Mouse (Mus musculus): ENCODE data around the gene Tjp2.
"Not testable (repeated sequence)": the region's sequence is repeated elsewhere in the genome, so short reads cannot be mapped to it uniquely, and the experiment has no call there.

Tjp2 gene

DNA sequence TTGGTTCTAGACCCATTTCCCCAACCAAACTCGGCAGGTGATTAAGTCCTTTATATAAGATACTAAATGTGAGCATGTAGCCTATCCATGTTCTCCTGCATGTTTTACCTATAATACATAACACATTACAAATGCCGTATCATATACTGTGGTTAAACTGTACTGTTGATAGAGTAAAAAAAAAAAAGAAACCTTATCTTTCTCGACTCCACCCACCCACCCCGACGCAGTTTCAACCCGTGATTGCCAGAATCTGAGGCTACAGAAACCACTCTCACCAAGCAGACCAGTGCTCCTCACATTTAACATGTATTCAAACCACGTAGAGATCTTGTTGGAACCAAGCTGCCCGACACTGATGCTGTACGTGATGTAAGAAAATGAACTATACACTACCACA lies 102.2 kb downstream of the Tjp2 start:
- no peak for DNase-seq

DNA sequence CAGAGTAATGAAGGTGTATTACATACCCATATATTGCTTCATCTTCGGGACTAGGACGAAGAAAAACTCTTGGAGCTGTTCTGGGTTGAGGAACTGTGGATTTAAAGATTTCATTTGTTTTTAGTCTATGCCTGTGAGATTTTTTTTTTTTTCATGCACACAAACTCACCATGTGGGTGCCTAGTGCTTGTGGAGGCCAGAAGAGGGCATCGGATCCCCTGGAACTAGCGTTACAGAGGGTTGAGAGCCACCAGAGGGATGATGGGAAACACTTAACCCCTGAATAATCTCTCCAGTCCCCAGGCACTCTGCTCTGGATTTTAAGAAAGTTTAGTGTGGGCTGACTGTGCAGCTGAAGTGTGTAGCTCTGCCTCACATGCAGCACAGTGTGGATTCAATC lies 104.0 kb downstream of the Tjp2 start:
- DNase-seq, result no peak

DNA sequence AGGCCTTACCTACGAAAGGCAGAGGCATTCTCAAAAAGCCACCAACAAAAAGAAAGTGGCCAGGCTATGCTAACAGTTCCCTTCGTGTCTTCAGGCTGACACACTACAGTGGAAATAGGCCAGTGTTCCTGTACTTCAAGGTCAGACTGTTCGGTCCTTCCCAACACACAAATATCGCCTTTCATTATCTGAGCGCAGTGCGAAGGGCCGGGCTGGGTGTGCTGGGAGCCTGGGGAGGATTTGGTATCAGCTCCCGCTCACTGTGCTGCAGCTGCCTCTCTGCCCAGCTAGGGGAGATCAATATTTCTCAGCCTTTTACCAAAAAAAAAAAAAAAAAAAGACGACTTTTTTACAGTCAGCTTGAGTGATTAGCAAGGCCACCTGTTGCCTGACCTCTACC lies 106.1 kb downstream of the Tjp2 start:
- DNase-seq, result no peak

DNA sequence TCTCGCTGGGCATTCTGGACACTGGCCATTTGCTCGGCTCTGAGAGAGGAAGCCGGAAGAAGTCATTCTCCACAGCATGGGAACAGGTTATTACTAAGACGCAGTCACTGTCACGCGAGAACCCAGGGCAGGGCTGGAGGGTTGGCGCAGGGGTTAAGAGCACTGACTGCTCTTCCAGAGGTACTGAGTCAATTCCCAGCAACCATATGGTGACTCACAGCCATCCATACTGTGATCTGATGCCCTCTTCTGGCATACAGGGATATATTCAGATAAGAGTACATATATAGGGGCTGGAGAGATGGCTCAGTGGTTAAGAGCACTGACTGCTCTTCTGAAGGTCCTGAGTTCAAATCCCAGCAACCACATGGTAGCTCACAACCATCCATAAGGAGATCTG lies 113.2 kb downstream of the Tjp2 start:
- DNase-seq, result no peak

DNA sequence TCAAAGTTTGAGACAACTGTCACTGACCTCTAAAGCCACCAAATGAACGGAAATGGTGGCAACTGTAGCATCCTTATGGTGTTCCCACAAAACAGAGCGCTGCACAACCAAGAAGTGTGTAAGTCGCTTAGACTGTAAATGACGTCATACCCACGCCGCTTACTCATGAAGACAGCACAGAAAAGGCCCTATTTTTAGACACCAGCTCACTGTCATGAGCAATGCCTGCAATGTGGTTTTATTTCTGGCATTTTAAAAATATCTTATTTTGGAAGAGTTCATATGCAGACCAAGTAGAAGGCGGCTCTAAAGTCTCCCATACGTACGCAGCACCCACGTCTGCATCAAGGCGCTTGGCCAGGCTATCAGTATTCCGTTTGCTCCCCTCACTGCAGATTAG lies 117.1 kb downstream of the Tjp2 start:
- no peak for DNase-seq

DNA sequence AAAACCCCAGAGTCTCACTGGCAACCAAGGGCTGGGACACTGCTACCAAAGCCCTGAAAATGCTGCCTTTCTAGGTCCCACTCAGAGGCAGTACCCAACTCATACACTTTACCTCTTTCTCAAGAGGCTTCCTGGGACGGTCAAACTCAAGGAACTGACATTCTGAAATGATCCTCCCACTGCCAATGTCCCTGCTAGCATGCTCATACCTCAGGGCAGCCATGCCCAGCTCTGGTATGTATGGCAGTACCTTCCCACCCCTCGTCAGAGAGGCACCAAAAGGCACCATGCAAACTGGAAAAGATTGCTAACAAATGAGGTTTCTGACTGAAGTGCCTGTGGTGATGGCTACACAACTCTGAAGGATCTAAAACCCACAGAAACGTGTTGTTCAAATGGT lies 121.0 kb downstream of the Tjp2 start:
- no peak for DNase-seq

DNA sequence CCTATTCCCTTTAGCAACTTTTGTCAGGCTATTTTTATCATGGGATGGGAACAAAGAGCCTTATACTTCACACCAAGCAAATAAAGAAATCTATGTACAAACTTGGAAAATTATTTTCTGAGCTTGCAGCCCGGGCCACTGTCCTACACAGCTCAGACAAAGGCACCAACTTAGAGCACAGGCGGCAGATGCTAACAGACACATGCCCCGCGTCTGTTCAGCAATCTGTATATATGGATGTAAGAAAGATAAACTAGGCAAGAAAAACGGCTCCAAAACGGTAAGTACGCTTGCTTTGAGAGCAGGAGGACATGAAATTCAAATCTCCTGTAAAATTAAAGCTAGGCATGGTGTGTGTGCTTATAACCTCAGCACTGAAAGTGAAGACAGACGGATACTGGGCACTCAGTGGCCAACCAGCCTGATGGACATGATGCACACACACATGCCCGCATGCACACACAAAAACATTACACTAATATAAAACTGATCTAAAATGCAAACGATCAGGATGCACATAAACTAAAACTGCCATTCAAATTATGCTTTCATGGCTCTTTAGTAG lies 122.2 kb downstream of the Tjp2 start:
- DNase-seq, result no peak

DNA sequence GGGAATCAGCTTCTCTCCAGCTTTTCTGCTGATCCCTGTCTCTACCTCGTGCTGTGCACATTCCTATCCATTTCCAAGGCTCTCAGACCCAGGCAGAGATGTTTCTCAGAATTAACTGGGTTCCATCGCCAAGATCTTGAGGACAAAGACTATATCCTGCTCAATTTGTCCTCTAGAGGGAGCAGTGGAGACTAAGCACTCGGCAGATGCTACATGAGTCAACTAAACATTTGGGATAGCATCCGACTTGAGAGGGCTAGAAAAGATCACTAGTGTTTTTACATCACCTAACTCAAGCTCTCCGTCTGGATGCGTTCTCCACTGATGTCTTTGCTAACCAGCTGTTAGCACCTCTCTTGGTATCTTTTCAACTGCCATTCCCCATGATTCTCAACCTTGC lies 123.6 kb downstream of the Tjp2 start:
- no peak for DNase-seq

DNA sequence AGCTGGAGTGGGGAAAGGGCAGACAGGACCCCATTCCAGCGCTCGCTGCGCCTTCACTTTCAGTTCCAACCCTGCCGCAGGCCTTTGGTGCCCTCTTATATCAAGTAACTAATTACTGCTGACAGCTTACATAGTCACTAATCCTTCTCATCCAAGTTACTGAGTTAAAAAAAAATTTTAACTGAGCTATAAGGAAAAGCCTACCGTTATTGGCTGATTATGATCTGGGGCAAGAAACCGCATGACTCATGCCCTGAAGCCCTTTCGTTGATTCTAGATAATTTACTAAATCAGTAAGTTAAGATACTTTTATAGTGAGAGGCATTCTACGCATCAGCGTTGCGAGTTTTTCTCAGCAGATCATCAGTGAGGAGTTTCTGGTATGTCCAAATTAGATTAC lies 126.1 kb downstream of the Tjp2 start:
- no peak for DNase-seq

DNA sequence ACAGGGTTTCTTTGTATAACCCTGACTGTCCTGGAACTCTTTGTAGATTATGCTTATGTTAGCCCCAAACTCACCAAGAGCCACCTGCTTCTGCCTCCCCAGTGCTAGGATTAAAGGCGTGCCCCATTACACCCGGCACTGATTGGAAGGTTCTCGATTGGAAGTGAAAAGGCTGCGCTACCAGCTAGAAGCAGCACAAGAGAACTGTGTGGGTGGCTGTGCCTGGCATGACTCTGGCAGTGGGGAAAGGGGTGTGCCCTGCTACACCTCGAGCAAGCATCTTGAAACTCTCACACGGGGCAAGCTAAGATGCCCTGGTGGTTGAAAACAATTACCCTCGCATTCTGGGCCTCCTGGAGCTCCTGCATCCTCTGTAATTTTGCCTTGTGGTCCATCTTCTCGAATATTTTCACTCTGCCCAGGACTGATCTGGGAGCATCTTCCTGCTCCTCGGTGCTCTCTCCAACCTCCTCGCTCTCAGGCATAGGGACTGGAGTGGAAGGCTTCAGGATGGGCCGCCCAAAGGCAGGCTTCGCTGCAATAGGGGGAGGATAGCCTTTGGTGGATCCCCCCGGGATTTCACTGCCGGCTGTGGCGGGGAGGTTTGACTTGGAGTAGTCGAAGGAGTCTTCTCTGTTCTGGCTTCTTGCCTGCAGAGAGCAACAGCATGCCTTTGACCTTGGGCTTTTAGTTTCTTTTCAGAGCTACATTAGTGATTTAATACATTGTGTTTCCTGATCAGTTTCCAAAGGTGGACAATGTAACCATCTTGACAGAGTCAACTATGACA lies 127.0 kb downstream of the Tjp2 start:
- no peak for DNase-seq

DNA sequence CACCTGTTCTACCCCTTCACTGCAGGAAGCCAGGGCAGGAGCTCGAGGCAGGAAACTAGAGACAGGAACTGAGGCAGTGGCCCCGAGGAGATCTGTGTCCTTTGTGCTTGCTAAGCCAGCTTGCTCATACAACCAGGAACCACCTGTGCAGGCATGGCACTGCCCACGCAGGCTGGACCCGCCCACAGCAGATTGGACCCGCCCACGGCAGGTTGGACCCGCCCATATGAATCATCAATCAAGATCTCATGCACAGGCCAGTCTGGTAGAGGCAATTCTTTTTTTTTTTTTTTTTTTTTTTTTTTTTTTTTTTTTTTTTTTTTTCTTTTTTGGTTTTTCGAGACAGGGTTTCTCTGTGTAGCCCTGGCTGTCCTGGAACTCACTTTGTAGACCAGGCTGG lies 132.8 kb downstream of the Tjp2 start:
- not testable (repeated sequence) for DNase-seq

DNA sequence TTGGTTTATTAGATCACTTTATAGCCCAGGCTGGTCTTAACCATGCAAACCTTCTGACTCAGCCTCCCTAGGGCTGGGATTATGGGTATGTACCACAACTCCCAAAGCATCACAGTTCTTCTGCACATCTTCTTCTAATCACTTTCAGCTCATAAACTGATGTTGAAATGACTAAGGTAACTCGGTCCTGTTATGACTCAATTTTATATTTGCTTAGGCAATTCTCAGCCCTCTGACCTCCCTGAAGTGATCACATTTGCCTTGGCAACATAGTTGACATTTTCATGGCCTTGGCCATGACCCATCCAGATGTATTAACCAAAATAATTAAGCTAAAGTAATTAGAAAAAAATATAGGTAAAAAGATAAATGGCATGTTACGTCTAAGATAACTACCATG lies 134.5 kb downstream of the Tjp2 start:
- DNase-seq, result no peak

DNA sequence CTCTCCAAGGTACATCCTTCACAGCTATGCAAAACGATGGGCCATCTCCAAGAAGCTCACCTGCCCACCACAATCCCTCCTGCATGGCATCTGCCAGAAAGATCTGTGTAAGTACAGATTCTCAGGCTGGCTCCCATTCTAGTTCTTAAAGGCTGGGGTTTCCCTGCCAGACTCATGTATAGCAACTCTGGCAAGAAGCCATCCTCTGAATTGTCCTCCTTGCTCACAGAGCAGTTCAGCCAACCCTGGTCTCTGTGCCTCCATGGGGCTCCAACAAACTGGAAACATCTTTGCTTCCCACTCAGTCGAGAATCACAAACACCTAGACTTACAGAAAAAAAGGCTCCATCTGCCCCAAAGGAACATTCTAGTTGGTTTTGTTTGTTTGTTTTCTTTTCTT lies 139.5 kb downstream of the Tjp2 start:
- DNase-seq, result no peak

DNA sequence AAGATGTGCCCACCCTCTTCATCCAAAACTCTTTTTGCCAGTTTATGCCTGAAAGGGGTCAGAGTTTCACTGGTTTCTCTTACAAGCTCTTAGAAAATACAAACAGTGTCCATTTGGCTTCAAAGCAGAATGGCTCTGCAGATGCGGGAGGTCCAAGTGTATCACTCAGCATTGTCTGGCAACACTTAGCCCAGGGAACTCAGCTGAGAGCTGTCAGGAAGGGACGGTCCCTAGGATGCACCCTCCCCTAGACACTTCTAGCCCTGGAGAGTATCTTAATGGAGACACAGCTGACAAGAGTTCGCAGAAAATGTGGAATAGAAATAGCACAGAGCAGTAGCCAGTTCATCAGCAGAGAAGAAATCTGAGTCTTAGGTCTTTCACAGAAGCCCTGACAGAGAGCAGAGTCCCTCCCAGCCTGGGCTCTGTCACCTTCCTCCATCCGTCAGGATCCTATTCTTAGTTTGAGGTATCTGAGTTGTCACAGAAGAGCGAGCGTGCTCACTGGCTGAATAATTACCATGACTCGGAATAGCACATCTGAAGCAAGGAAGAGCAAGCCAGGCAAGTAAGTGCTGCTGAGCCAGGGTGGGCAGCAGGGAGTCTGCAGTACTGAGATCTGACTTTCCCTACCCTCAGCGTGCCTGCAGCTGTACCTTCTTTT lies 144.3 kb downstream of the Tjp2 start:
- DNase-seq, result no peak

DNA sequence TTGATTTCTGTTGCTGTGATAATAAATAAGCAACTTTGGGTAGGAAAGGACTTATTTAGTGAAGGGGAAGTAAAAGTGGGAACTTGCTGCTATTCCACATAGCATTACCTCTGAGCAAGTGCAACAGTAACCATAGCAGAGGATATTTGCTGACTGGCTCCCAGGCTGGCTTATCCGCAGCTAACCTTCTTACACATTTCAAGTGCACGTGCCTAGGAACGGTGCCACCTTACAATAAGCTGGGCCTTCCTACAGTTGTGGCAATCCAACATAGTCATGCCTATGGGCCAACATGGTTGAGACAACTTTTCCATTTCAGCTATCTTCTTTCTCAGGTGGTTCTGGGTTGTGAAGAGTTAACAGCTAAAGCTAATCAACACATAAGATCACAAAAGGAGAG lies 147.2 kb downstream of the Tjp2 start:
- no peak for DNase-seq

DNA sequence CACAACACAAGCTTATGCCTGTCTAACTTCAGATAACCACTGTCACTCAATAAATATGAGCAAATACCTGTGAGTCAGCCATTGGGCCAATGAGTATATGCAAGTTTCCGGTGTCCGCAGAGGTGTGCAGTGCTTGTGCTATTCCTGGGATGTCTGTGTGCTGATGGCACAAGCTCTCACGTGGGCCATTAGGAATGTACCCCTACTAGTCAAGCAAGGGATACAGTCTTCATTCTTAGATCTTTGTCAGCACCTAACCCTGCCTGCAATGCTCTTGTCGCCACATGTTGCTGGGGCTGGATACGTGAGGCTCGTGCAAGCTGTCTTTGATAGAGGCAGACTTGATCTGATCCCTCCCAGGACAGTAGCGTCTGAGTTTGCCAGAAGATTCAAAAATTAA lies 148.3 kb downstream of the Tjp2 start:
- no peak for DNase-seq

DNA sequence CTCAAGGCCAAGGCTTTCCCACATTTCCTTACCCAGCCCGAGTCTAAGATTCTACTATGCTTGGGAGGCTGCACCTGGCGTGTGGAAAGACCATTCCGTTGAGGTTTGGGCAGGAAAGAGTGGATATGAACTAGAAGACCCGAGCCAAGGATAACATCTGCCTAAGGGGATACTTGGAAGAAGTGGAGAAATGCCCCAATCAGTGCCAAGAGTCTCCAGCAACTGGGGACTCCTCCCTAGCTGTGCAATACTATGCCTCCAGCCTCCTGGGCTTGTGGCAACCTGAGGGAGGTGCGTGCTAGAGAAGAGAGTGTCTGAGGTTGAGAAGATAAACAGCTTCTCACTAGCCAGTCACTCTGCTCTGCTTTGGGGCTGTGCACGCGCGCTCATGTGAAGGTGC lies 148.9 kb downstream of the Tjp2 start:
- DNase-seq, result no peak

DNA sequence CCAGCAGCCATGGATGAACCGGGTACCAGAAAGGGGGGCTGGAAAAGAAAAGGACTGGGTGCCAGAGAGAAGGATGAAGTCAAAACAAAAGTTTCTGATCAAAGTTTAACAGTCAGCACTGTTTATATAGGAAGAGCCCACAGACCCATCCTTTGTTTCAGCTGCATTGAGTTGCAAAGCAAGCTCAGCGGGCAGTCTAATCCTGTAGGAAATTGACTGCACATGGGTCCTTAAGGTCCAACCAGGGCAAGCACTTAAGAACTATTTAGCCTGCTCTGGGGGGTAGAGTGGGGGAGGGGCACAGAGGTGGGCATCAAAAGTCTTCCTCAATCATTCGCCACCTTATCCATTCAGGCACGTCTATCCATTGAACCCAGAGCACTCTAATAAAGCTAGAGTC lies 151.7 kb downstream of the Tjp2 start:
- DNase-seq, result no peak

DNA sequence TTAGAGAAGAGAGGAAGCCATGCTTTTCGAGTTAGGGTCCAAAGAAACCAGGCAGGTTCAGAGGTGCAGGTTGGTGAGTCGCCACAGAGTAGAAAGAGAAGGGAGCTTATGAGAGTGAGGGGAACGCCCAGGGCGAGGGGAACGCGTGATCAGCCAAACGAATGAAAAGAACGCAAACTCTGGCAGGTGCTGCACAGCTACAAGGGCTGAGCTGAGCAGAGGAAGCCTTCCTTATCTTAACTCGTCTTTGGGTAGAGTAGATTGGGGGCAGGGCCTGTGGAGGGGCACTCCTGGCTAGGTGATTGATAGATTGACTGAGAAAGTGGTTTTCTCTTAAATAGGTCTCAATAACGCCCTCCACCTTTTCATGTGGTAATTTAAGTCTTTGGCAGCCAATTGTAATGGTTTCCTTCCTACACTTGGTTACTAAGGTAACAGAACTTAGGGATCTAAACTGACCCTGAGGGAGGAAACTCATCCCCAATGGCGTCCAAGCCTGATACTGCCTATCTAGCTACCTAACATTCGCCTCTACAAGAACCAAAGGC lies 160.4 kb downstream of the Tjp2 start:
- no peak for DNase-seq

DNA sequence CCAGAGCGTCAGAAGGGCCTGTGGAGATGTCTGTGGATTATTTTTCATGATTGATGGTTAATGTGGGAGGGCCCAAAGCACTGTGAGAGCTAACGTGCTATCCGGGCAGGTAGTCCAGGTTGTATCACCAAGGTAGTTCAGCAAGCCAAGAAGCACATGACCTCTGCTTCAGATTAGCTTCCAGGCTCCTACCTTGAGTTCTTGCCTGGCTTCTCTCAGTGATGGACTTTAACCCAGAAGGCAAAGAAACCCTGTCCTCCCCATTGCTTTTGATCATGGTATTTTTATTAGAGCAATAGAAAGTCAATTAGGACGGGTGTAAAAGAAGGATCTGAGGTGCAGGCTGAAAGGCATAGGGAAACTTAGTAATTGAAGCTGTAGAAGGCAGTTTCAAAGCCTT lies 161.2 kb downstream of the Tjp2 start:
- DNase-seq, result no peak

DNA sequence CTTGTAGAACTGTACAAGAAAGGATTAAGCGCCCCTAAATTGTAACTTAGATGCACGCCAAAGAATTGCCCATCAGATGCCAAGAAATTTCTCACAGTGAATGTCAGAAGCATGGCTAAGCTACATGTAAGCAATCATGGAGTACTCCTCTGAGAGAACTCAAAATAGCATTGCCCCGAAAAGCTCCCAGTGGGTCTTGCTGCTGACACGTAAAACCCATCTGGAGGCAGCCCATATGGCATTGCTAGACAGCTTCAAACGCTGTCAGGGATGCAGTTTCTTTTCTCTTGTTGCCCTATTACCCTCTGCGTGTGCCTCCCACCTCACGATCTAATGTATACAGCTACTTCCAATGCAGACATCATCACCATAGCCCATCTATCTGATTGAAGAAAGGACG lies 166.0 kb downstream of the Tjp2 start:
- no peak for DNase-seq

DNA sequence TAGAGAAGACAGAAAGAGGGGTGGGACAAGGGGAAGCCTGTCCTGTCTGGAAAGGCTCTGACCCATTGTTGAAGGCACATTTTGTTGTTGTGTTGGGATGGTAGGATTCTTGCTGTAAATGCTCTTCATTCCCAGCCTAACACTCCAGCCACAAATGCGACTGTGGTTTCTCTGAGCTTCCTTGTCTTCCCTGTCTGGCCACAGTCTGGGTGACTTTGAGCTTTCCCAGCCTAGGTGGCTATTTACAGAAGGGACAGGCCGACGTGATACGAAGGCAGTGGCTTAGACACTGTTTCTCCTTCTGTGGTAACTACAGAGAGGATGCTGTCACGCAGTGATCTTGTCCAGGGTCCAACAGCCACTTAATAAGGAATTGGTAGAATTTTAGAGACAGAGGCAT lies 166.8 kb downstream of the Tjp2 start:
- no peak for DNase-seq

DNA sequence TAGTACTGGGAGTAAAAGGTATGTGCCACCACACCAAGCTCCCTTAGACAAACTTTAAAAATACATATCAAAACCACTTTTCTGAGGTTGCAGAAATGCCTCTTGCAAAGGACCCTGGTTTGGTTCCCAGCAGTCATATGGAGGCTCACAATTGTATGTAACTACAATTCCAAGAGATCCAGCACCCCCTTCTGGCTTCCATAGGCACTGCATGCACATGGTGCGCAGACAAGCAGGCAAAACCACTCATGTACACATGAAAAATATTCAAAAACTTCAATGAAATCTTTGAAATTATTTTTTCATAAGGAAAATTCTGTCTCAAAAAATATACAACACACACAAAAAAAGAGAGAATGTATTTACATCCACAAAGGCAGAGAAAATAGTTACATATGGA lies 167.9 kb downstream of the Tjp2 start:
- DNase-seq, result no peak

DNA sequence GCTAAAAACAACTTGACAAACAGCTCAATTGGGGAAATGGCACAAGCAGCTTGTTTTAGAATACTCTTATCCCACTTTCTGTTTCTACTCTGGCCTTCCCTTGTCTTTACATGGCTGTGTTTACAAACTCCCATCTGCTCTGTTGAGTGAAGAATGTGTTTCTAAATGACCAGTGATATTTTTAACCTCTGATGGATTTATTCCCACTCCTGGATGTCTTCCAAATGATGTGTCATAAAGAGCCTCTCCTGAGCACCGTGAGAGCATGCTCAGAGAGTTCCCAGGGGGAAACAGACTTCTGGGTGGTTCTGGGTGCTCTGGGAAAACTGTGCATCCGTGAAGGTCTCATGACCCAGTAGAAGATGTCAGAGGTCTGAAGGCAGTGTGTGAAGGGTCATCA lies 169.9 kb downstream of the Tjp2 start:
- DNase-seq, result no peak

All from thymus, postnatal 4 days (tissue).